Mouse (Mus musculus) embryonic fibroblast, embryonic 13.5 days (primary cell): ENCODE data around the gene Zfp536.

Source experiments
- CTCF ChIP-seq: IDR thresholded peaks from 2 replicates; pipeline ENCODE4 v1.5.1; 2011; ENCODE audit warnings: mild to moderate bottlenecking, control low read depth, low read length, moderate library complexity, borderline replicate concordance; ENCODE audit not compliant: insufficient read depth
- POLR2A ChIP-seq: IDR thresholded peaks from 2 replicates; pipeline ENCODE4 v1.6.1; 2011; ENCODE audit warnings: low read depth, mild to moderate bottlenecking, control low read depth, low read length, moderate library complexity

- no peak for TF ChIP-seq POLR2A
- no peak for TF ChIP-seq CTCF
Observed at GRCm38 (mm10) chr7:37473311-37474084, 299.9 kb downstream of the Zfp536 start.
